Mouse (Mus musculus): ENCODE results near the gene Fam151b. TPM values are rescaled to one million over a fixed set of nuclear protein-coding genes. Genes with fewer than 3 reads are reported as not detected.
A peak's percentile ranks its signal among the peaks of the same experiment; 100 is the strongest.

Fam151b gene
- polyA plus RNA-seq (2016; fragmentation: Nextera tagmentation; extraction: Ambion mirVana), result 0.17 and 0.28 TPM in 2 replicates

- no peaks in the 10 kb centered on the region; the same call in 1 of the 2 replicates for H3K36me3 ChIP-seq (replicated peaks)
- peak within 1 kb of the TSS; percentile 65 for H3K4me2 ChIP-seq
- H3K27ac ChIP-seq, result peak within 1 kb of the TSS; percentile 54
- H3K9ac ChIP-seq, result peak within 1 kb of the TSS; percentile 44
- 6% methylated on average over 19 of the region's 19 CpGs for WGBS
- H3K4me3 ChIP-seq (replicated peaks), result peak within 1 kb of the TSS; percentile 41
- H3K9me3 ChIP-seq, result no peaks in the 10 kb centered on the region
- peak; percentile 99 for ATAC-seq (ENCODE audit: low FRiP score)
- no peaks in the 10 kb centered on the region; the same call in 1 of the 2 replicates for H3K4me1 ChIP-seq
- H3K27me3 ChIP-seq, result no peaks in the 10 kb centered on the region
Observed at GRCm38 (mm10) chr13:92483852-92484463, at the start of gene Fam151b. Fam151b (minus strand) TSS chr13:92484015.

- Histone ChIP-seq H3K4me2 (no peak overlapping the region), H3K27ac (no peak overlapping the region), H3K27me3 (no peaks in the 10 kb centered on the region), H3K36me3 (replicated peaks) (no peaks in the 10 kb centered on the region), H3K9ac (no peak overlapping the region), H3K4me3 (replicated peaks) (no peak overlapping the region), H3K4me1 (peaks cover 6% of the 10 kb centered on the region), H3K9me3 (no peaks in the 10 kb centered on the region)
- 74% methylated on average over 2 of the region's 2 CpGs for WGBS
- no peak for ATAC-seq (ENCODE audit: low FRiP score)
Observed at GRCm38 (mm10) chr13:92532216-92532615, 48.4 kb upstream of the Fam151b start.

GRCm38 (mm10) chr13:92531237-92531636 is 47.4 kb upstream of the Fam151b start:
- Histone ChIP-seq H3K27ac (peak overlapping the region; percentile 94), H3K9me3 (no peaks in the 10 kb centered on the region), H3K4me2 (peak overlapping the region; percentile 66), H3K36me3 (replicated peaks) (no peaks in the 10 kb centered on the region), H3K27me3 (no peaks in the 10 kb centered on the region), H3K4me1 (peaks cover 6% of the 10 kb centered on the region), H3K4me3 (replicated peaks) (peak overlapping the region; percentile 65), H3K9ac (peak overlapping the region; percentile 68)
- WGBS, result 5% methylated on average over 15 of the region's 15 CpGs
- ATAC-seq (ENCODE audit: low FRiP score), result no peak

GRCm38 (mm10) chr13:92530721-92531211 is 47.0 kb upstream of the Fam151b start, which contains the start of gene Zfyve16:
Zfyve16 (minus strand) TSS chr13:92530868.
- peak; percentile 99 for ATAC-seq (ENCODE audit: low FRiP score)
- H3K27me3 ChIP-seq, result no peaks in the 10 kb centered on the region
- peak within 1 kb of the TSS; percentile 94 for H3K27ac ChIP-seq
- H3K9me3 ChIP-seq, result no peaks in the 10 kb centered on the region
- peaks cover 6% of the 10 kb centered on the region for H3K4me1 ChIP-seq
- peak within 1 kb of the TSS; percentile 68 for H3K9ac ChIP-seq
- WGBS, result under 1% methylated on average over 46 of the region's 46 CpGs
- H3K4me3 ChIP-seq (replicated peaks), result peak within 1 kb of the TSS; percentile 65
- H3K4me2 ChIP-seq, result peak within 1 kb of the TSS; percentile 66
- no peaks in the 10 kb centered on the region for H3K36me3 ChIP-seq (replicated peaks)

- Histone ChIP-seq H3K9me3 (no peaks in the 10 kb centered on the region), H3K4me2 (peak overlapping the region; percentile 66), H3K9ac (peak overlapping the region; percentile 68), H3K4me3 (replicated peaks) (peak overlapping the region; percentile 65), H3K36me3 (replicated peaks) (no peaks in the 10 kb centered on the region), H3K27me3 (no peaks in the 10 kb centered on the region), H3K4me1 (peaks cover 6% of the 10 kb centered on the region), H3K27ac (peak overlapping the region; percentile 94)
- peak; percentile 94; the same call in 1 of the 2 replicates for ATAC-seq (ENCODE audit: low FRiP score)
- WGBS, result 2% methylated on average over 47 of the region's 47 CpGs
Observed at GRCm38 (mm10) chr13:92529828-92530720, 46.3 kb upstream of the Fam151b start.

- Histone ChIP-seq H3K4me2 (no peak overlapping the region), H3K9ac (no peak overlapping the region), H3K4me3 (replicated peaks) (no peak overlapping the region), H3K4me1 (no peaks in the 10 kb centered on the region), H3K27me3 (no peaks in the 10 kb centered on the region), H3K9me3 (no peaks in the 10 kb centered on the region), H3K27ac (no peak overlapping the region), H3K36me3 (replicated peaks) (peaks cover 27% of the 10 kb centered on the region; the same call in 1 of the 2 replicates)
- 88% methylated on average over 5 of the region's 5 CpGs for WGBS
- no peak for ATAC-seq (ENCODE audit: low FRiP score)
Observed at GRCm38 (mm10) chr13:92523178-92523813, 39.5 kb upstream of the Fam151b start.

GRCm38 (mm10) chr13:92504871-92505270 is 21.1 kb upstream of the Fam151b start:
- Histone ChIP-seq H3K4me3 (replicated peaks) (no peak overlapping the region), H3K27ac (no peak overlapping the region), H3K9ac (no peak overlapping the region), H3K4me1 (no peaks in the 10 kb centered on the region), H3K36me3 (replicated peaks) (peaks cover 38% of the 10 kb centered on the region), H3K4me2 (no peak overlapping the region), H3K27me3 (no peaks in the 10 kb centered on the region), H3K9me3 (no peaks in the 10 kb centered on the region)
- no peak for ATAC-seq (ENCODE audit: low FRiP score)
- 90% methylated on average over 12 of the region's 12 CpGs for WGBS

GRCm38 (mm10) chr13:92491923-92492322 is 8.1 kb upstream of the Fam151b start:
- Histone ChIP-seq H3K4me3 (replicated peaks) (no peak overlapping the region), H3K36me3 (replicated peaks) (peaks cover 20% of the 10 kb centered on the region), H3K4me2 (no peak overlapping the region), H3K9me3 (no peaks in the 10 kb centered on the region), H3K27me3 (no peaks in the 10 kb centered on the region), H3K4me1 (no peaks in the 10 kb centered on the region), H3K9ac (no peak overlapping the region), H3K27ac (no peak overlapping the region)
- ATAC-seq (ENCODE audit: low FRiP score), result no peak
- 91% methylated on average over 1 of the region's 1 CpGs for WGBS

- no peak for ATAC-seq (ENCODE audit: low FRiP score)
- no peaks in the 10 kb centered on the region for H3K27me3 ChIP-seq
- H3K36me3 ChIP-seq (replicated peaks), result peaks cover 14% of the 10 kb centered on the region
- WGBS, result 76% methylated on average over 4 of the region's 4 CpGs
- H3K9me3 ChIP-seq, result no peaks in the 10 kb centered on the region
- H3K4me2 ChIP-seq, result no peak overlapping the region
- no peak overlapping the region for H3K9ac ChIP-seq
- H3K27ac ChIP-seq, result no peak overlapping the region
- no peaks in the 10 kb centered on the region for H3K4me1 ChIP-seq
- no peak overlapping the region for H3K4me3 ChIP-seq (replicated peaks)
Observed at GRCm38 (mm10) chr13:92490817-92491216, 7.0 kb upstream of the Fam151b start.

- H3K27me3 ChIP-seq, result no peaks in the 10 kb centered on the region
- no peaks in the 10 kb centered on the region; the same call in 1 of the 2 replicates for H3K36me3 ChIP-seq (replicated peaks)
- H3K9me3 ChIP-seq, result no peaks in the 10 kb centered on the region
- 0 out of 2 replicates have a peak overlapping the region, but pooled peaks have one; percentile 54 for H3K27ac ChIP-seq
- H3K4me1 ChIP-seq, result no peaks in the 10 kb centered on the region; the same call in 1 of the 2 replicates
- peak; percentile 52 for ATAC-seq (ENCODE audit: low FRiP score)
- no peak overlapping the region for H3K9ac ChIP-seq
- peak overlapping the region; percentile 41 for H3K4me3 ChIP-seq (replicated peaks)
- 4% methylated on average over 3 of the region's 3 CpGs for WGBS
- peak overlapping the region; percentile 65 for H3K4me2 ChIP-seq
Observed at GRCm38 (mm10) chr13:92483348-92483747, 467 bp downstream of the Fam151b start.

- Histone ChIP-seq H3K36me3 (replicated peaks) (0 out of 2 replicates have a peak, but pooled peaks cover 11% of the 10 kb centered on the region), H3K4me1 (no peaks in the 10 kb centered on the region), H3K9me3 (no peaks in the 10 kb centered on the region), H3K27ac (no peak overlapping the region), H3K4me3 (replicated peaks) (no peak overlapping the region), H3K27me3 (no peaks in the 10 kb centered on the region), H3K9ac (no peak overlapping the region), H3K4me2 (no peak overlapping the region)
- 75% methylated on average over 2 of the region's 2 CpGs for WGBS
- ATAC-seq (ENCODE audit: low FRiP score), result no peak
Observed at GRCm38 (mm10) chr13:92470151-92470550, 13.7 kb downstream of the Fam151b start.

- no peak overlapping the region for H3K9ac ChIP-seq
- 91% methylated on average over 2 of the region's 2 CpGs for WGBS
- no peak for ATAC-seq (ENCODE audit: low FRiP score)
- H3K4me2 ChIP-seq, result no peak overlapping the region
- no peaks in the 10 kb centered on the region for H3K4me1 ChIP-seq
- no peaks in the 10 kb centered on the region for H3K9me3 ChIP-seq
- H3K36me3 ChIP-seq (replicated peaks), result 0 out of 2 replicates have a peak, but pooled peaks cover 11% of the 10 kb centered on the region
- no peaks in the 10 kb centered on the region for H3K27me3 ChIP-seq
- no peak overlapping the region for H3K4me3 ChIP-seq (replicated peaks)
- no peak overlapping the region for H3K27ac ChIP-seq
Observed at GRCm38 (mm10) chr13:92469381-92469780, 14.4 kb downstream of the Fam151b start.

All from forebrain, embryonic 12.5 days (tissue).